Mouse (Mus musculus): ENCODE measurements around the gene Ano2. TPM values are rescaled to one million over a fixed set of nuclear protein-coding genes. Genes with fewer than 3 reads are reported as not detected.

The Ano2 gene
- polyA plus RNA-seq, 1 experiment: 5.3 TPM

GRCm38 (mm10) chr6:125737511-125738285, 47.5 kb downstream of the Ano2 start:
- no peaks in the 10 kb centered on the region for H3K4me1 ChIP-seq (ENCODE audit: control insufficient read depth, insufficient read depth, low read length)
- no peak overlapping the region for H3K27ac ChIP-seq (ENCODE audit: control insufficient read depth, insufficient read depth, low read depth, low read length)
- TF ChIP-seq POLR2A (IDR thresholded peaks at IDR 0.05; ENCODE audit: control insufficient read depth, low read depth, low read length) (no peak), CTCF (IDR thresholded peaks at IDR 0.05; ENCODE audit: control insufficient read depth, insufficient read depth, insufficient replicate concordance, low read depth, low read length) (no peak)
- H3K27me3 ChIP-seq (ENCODE audit: control insufficient read depth, insufficient read depth, low read length): no peaks in the 10 kb centered on the region
- H3K4me3 ChIP-seq (ENCODE audit: control insufficient read depth, low read depth, low read length): no peak overlapping the region
- no peaks in the 10 kb centered on the region for H3K36me3 ChIP-seq (ENCODE audit: control insufficient read depth, insufficient read depth, low read length)

DNA sequence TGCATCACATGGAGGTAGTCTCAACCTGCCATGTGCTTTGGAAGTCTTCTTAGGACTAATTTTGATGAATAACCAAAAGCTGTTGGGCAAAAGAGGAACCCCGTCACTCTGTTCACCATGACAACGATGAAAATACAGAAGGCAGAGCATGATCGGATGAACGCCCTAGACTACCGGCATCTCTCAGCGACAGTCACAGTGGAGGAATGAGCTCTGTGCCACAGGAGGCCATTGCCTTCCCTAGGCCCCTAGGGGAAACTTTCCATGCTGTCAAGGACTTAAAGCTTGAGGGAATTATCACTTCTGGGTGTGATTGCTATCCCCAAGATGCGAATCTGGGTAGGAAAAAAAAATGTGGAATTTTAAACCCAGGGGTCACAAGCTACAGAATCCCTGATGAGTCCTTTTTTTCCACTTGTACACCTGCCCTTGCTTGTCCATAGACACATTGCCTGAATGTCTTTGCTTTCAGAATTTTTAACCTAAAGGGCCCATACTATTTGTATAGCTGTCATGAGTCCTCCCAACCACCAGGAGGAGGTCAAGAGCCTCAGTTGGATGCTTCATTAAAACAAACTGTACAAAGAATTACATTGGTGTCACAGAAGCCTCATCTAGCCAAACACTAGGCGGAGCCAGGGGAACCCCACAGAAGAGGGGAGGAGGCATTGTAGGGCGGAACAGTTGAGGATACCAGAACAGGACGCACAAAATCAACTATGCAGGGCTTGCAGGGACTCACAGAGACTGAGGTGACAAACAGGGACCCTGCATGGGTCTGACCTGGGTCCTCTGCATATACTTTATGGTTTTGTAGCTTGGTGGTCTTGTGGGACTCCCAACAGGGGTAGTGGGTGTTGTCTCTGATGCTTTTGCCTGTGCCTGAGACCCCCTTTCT, 53.2 kb downstream of the Ano2 start:
- H3K4me3 ChIP-seq (ENCODE audit: control insufficient read depth, low read depth, low read length): no peak overlapping the region
- TF ChIP-seq POLR2A (IDR thresholded peaks at IDR 0.05; ENCODE audit: control insufficient read depth, low read depth, low read length) (no peak), CTCF (IDR thresholded peaks at IDR 0.05; ENCODE audit: control insufficient read depth, insufficient read depth, insufficient replicate concordance, low read depth, low read length) (0 out of 2 replicates have a peak, but pooled peaks have one; percentile 5)
- H3K27me3 ChIP-seq (ENCODE audit: control insufficient read depth, insufficient read depth, low read length): no peaks in the 10 kb centered on the region
- no peaks in the 10 kb centered on the region for H3K36me3 ChIP-seq (ENCODE audit: control insufficient read depth, insufficient read depth, low read length)
- no peaks in the 10 kb centered on the region for H3K4me1 ChIP-seq (ENCODE audit: control insufficient read depth, insufficient read depth, low read length)
- no peak overlapping the region for H3K27ac ChIP-seq (ENCODE audit: control insufficient read depth, insufficient read depth, low read depth, low read length)

DNA sequence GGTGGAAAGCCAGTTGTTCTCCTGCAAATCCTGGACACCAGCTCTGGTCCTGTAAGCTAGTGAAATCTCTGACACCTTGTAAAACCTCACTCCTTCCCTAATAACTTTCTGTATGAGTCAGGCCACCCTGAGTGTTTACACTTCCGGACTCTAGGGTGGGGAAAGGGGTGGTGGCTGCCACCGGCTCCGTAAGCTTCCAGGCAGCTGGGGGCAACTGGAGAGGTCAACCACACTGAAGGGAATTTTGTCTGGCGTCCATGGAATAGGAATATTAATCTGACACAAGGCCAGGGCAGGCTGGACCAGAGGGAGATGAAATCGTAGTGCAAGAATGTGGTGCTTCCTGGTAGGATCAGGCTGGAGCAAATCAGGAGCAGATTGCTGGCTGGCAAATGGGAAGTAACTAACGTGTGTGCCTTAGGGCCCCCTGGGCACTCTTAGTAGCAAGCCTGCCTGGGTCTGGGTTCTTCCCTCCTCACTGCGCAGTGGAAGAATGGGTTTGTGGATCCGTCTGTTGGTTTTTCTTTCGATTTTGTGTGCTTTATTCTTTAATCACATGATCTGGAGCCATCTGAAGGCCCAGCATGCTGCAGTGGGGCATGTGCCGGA, 57.2 kb downstream of the Ano2 start:
- H3K4me3 ChIP-seq (ENCODE audit: control insufficient read depth, low read depth, low read length): no peak overlapping the region
- H3K36me3 ChIP-seq (ENCODE audit: control insufficient read depth, insufficient read depth, low read length): no peaks in the 10 kb centered on the region
- H3K27me3 ChIP-seq (ENCODE audit: control insufficient read depth, insufficient read depth, low read length): no peaks in the 10 kb centered on the region
- TF ChIP-seq CTCF (IDR thresholded peaks at IDR 0.05; ENCODE audit: control insufficient read depth, insufficient read depth, insufficient replicate concordance, low read depth, low read length): no peak
- no peak for TF ChIP-seq POLR2A (IDR thresholded peaks at IDR 0.05; ENCODE audit: control insufficient read depth, low read depth, low read length)
- no peak overlapping the region for H3K27ac ChIP-seq (ENCODE audit: control insufficient read depth, insufficient read depth, low read depth, low read length)
- no peaks in the 10 kb centered on the region for H3K4me1 ChIP-seq (ENCODE audit: control insufficient read depth, insufficient read depth, low read length)

DNA sequence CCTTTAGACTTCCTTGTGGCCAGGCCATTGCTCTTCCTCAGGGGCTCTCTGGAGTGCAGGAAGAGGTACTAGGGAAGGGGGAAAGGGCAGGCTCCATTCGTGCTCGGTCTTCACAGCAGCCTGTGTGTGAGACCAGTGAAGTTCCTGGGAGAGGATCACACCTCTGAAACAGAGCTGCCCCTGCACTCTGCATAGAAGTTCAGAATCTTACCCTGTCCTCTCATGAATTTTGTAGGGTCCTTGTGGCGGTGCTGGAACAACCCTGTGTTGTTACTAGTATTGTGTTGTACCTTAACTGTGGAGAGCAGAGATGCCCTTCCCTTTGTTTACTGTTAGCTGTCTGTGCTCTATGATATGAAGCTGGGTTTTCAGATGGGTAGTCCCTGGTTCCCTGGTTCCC, 58.4 kb downstream of the Ano2 start:
- H3K36me3 ChIP-seq (ENCODE audit: control insufficient read depth, insufficient read depth, low read length): no peaks in the 10 kb centered on the region
- no peak for TF ChIP-seq CTCF (IDR thresholded peaks at IDR 0.05; ENCODE audit: control insufficient read depth, insufficient read depth, insufficient replicate concordance, low read depth, low read length)
- no peak for TF ChIP-seq POLR2A (IDR thresholded peaks at IDR 0.05; ENCODE audit: control insufficient read depth, low read depth, low read length)
- H3K4me3 ChIP-seq (ENCODE audit: control insufficient read depth, low read depth, low read length): no peak overlapping the region
- no peak overlapping the region for H3K27ac ChIP-seq (ENCODE audit: control insufficient read depth, insufficient read depth, low read depth, low read length)
- no peaks in the 10 kb centered on the region for H3K4me1 ChIP-seq (ENCODE audit: control insufficient read depth, insufficient read depth, low read length)
- no peaks in the 10 kb centered on the region for H3K27me3 ChIP-seq (ENCODE audit: control insufficient read depth, insufficient read depth, low read length)

GRCm38 (mm10) chr6:125762851-125763519, 72.8 kb downstream of the Ano2 start:
- TF ChIP-seq CTCF (IDR thresholded peaks at IDR 0.05; ENCODE audit: control insufficient read depth, insufficient read depth, insufficient replicate concordance, low read depth, low read length) (no peak), POLR2A (IDR thresholded peaks at IDR 0.05; ENCODE audit: control insufficient read depth, low read depth, low read length) (no peak)
- no peak overlapping the region for H3K4me3 ChIP-seq (ENCODE audit: control insufficient read depth, low read depth, low read length)
- H3K27ac ChIP-seq (ENCODE audit: control insufficient read depth, insufficient read depth, low read depth, low read length): no peak overlapping the region
- no peaks in the 10 kb centered on the region for H3K36me3 ChIP-seq (ENCODE audit: control insufficient read depth, insufficient read depth, low read length)
- no peaks in the 10 kb centered on the region for H3K27me3 ChIP-seq (ENCODE audit: control insufficient read depth, insufficient read depth, low read length)
- no peaks in the 10 kb centered on the region for H3K4me1 ChIP-seq (ENCODE audit: control insufficient read depth, insufficient read depth, low read length)

GRCm38 (mm10) chr6:125773256-125773655, 83.0 kb downstream of the Ano2 start:
- TF ChIP-seq POLR2A (IDR thresholded peaks at IDR 0.05; ENCODE audit: control insufficient read depth, low read depth, low read length): no peak
- no peak for TF ChIP-seq CTCF (IDR thresholded peaks at IDR 0.05; ENCODE audit: control insufficient read depth, insufficient read depth, insufficient replicate concordance, low read depth, low read length)
- Histone ChIP-seq H3K36me3 (ENCODE audit: control insufficient read depth, insufficient read depth, low read length) (no peaks in the 10 kb centered on the region), H3K4me1 (ENCODE audit: control insufficient read depth, insufficient read depth, low read length) (no peaks in the 10 kb centered on the region), H3K27me3 (ENCODE audit: control insufficient read depth, insufficient read depth, low read length) (no peaks in the 10 kb centered on the region), H3K27ac (ENCODE audit: control insufficient read depth, insufficient read depth, low read depth, low read length) (no peak overlapping the region), H3K4me3 (ENCODE audit: control insufficient read depth, low read depth, low read length) (no peak overlapping the region)
